Mouse (Mus musculus): ENCODE measurements around the gene Ccdc181.

The Ccdc181 gene

GRCm38 (mm10) chr1:164284007-164284406, 8.6 kb downstream of the Ccdc181 start:
- DNase-seq (ENCODE audit: low read depth, low spot score): no peak

GRCm38 (mm10) chr1:164287406-164287805, 12.0 kb downstream of the Ccdc181 start:
- peak; percentile 20 for DNase-seq (ENCODE audit: low read depth, low spot score)

- no peak for DNase-seq (ENCODE audit: low read depth, low spot score)
Measured at GRCm38 (mm10) chr1:164292040-164292439, 16.7 kb downstream of the Ccdc181 start.

- DNase-seq (ENCODE audit: low read depth, low spot score): no peak
Measured at GRCm38 (mm10) chr1:164294071-164294470, 18.7 kb downstream of the Ccdc181 start.

GRCm38 (mm10) chr1:164296473-164296872, 21.1 kb downstream of the Ccdc181 start:
- no peak for DNase-seq (ENCODE audit: low read depth, low spot score)

- DNase-seq (ENCODE audit: low read depth, low spot score): no peak
Measured at GRCm38 (mm10) chr1:164301949-164302348, 26.6 kb downstream of the Ccdc181 start.

- DNase-seq (ENCODE audit: low read depth, low spot score): no peak
Measured at GRCm38 (mm10) chr1:164303821-164304220, 28.4 kb downstream of the Ccdc181 start, which contains the start of gene Nme7. TSS of gene Nme7 (plus strand) at chr1:164304121.

- peak; percentile 100 for DNase-seq (ENCODE audit: low read depth, low spot score)
Measured at GRCm38 (mm10) chr1:164307124-164307751, 31.9 kb downstream of the Ccdc181 start, which contains the start of gene Blzf1. TSS of gene Blzf1 (minus strand) at chr1:164307489.

- peak; percentile 31 for DNase-seq (ENCODE audit: low read depth, low spot score)
Measured at GRCm38 (mm10) chr1:164307922-164308321, 32.5 kb downstream of the Ccdc181 start.

- no peak for DNase-seq (ENCODE audit: low read depth, low spot score)
Measured at GRCm38 (mm10) chr1:164314085-164314484, 38.7 kb downstream of the Ccdc181 start.

GRCm38 (mm10) chr1:164315266-164315665, 39.9 kb downstream of the Ccdc181 start:
- DNase-seq (ENCODE audit: low read depth, low spot score): peak; percentile 89

GRCm38 (mm10) chr1:164316697-164317096, 41.3 kb downstream of the Ccdc181 start:
- DNase-seq (ENCODE audit: low read depth, low spot score): peak; percentile 74

GRCm38 (mm10) chr1:164317261-164317660, 41.9 kb downstream of the Ccdc181 start:
- DNase-seq (ENCODE audit: low read depth, low spot score): no peak

GRCm38 (mm10) chr1:164318474-164318873, 43.1 kb downstream of the Ccdc181 start:
- no peak for DNase-seq (ENCODE audit: low read depth, low spot score)

GRCm38 (mm10) chr1:164319542-164320140, 44.3 kb downstream of the Ccdc181 start:
- DNase-seq (ENCODE audit: low read depth, low spot score): peak; percentile 33

GRCm38 (mm10) chr1:164320731-164321130, 45.3 kb downstream of the Ccdc181 start:
- DNase-seq (ENCODE audit: low read depth, low spot score): no peak

- no peak for DNase-seq (ENCODE audit: low read depth, low spot score)
Measured at GRCm38 (mm10) chr1:164321408-164321807, 46.0 kb downstream of the Ccdc181 start.

- peak; percentile 43 for DNase-seq (ENCODE audit: low read depth, low spot score)
Measured at GRCm38 (mm10) chr1:164322987-164323650, 47.7 kb downstream of the Ccdc181 start.

- DNase-seq (ENCODE audit: low read depth, low spot score): no peak
Measured at GRCm38 (mm10) chr1:164324221-164324620, 48.8 kb downstream of the Ccdc181 start.

GRCm38 (mm10) chr1:164324878-164325277, 49.5 kb downstream of the Ccdc181 start:
- no peak for DNase-seq (ENCODE audit: low read depth, low spot score)

- no peak for DNase-seq (ENCODE audit: low read depth, low spot score)
Measured at GRCm38 (mm10) chr1:164326600-164327155, 51.3 kb downstream of the Ccdc181 start.

GRCm38 (mm10) chr1:164327764-164328163, 52.4 kb downstream of the Ccdc181 start:
- no peak for DNase-seq (ENCODE audit: low read depth, low spot score)
